Mouse (Mus musculus): ENCODE results near the gene Gpx4.
"Not testable (repeated sequence)": the region's sequence is repeated elsewhere in the genome, so short reads cannot be mapped to it uniquely, and the experiment has no call there.

The Gpx4 gene

DNA sequence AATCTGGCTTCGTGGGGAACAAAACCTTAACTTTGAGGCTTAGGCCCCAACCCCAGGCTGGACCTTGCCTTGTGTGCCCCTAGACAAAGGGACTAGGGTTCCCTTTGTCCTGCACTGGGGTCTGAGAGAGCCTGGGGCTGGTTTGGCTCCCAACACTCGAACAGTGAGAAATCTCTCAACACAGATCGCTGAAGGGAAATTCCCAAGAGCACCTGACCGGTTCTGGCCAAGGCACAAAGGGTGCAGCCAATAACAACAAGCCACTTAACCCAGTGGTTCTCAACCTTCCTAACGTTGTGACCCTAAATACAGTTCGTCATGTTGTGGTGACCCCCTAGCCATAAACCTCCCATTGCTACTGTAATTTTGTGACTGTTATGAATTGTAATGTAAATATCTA is 3.3 kb downstream of the Gpx4 start:
- no peak for DNase-seq (ENCODE audit: low spot score in 2 of 2)

DNA sequence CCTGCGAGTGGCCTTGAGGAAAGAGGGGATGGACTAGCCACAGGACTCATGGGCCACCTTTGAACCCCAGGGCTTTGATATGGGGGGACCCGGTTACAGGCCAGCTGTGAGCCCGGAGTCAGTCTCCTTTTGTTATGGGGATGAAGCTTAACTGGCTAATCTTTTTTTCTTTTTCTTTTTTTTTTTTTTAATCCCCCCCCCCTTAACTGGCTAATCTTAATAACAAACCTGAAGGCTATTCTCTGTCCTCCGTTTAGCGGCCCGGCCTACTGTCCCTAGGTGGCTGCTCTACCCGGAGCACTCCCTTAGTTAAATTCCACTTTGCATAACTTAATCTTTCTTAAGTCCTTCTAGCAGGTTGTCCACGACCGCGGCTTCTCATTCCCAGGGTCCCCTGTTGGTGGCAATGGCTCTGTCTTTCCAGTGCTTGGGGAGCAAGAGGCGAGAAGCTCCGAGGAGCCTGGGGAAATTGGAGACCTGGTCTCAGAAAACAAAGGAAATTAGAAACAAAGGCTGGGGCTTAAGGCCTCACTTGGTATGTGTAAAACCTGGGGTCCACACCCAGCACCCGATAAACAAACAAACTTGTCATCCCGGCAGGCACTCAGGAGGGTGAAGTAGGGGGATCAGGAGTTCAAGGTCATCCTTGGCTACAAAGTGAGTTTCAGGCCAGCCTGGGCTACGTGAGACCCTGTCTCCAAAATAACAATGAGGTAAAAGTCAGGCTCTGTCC is 4.1 kb downstream of the Gpx4 start:
- DNase-seq (ENCODE audit: low spot score in 2 of 2) = no peak

DNA sequence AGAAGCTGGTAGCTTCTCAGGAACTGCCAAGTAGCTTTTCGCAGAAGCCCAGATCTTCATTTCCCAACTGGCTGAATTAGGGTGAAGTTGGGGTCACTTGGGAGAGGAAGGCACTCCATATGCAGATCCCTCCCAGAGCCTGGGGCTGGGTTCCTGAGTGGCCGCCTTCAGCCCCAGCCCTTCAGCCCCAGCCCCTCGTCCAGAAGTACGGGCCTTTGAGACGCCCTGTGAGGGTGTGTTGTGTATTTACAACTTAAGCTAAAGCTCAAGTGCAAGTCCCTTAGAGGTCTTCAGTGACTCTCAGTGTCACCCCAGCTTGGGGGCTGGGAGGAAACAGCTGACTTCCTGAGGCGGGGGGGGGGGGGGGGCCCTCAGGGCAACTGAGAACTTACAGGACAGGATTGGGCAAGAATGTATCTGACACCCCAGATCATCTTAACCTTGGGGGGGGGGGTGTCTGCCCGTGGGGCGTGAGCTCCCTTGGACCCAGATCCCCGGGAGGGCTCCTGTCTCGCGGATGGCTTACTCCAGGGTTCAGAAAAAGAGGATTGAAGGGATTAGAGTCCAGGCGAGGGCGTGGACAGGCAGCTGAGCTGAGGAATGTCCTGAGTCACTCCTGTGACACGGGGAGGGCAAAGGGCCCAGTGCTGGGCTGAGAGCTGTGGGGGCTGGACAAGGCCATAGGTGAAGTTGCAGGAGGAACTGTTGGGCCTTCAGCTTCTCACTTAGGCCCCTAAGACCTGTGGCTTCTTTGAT is 4.8 kb downstream of the Gpx4 start:
- DNase-seq (ENCODE audit: low spot score in 2 of 2) = no peak

DNA sequence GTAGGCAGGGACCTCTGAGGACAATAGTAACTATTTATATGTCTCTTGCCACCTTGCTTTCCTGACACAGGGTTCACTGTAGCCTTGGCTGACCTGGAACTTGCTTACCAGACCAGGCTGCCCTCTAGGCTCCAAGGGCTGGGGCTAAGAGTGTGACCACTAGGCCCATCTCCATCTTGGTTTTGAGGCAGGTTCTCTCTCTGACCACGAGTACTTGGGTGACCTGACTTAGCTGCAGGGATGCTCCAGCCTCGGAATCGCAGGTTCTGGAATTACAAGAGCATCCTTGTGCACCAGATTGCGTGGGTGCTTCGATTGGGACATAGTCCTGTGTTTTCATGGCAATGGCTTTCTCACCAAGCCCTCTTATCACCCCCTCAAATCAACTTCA is 5.4 kb downstream of the Gpx4 start:
- no peak for DNase-seq (ENCODE audit: low spot score in 2 of 2)

DNA sequence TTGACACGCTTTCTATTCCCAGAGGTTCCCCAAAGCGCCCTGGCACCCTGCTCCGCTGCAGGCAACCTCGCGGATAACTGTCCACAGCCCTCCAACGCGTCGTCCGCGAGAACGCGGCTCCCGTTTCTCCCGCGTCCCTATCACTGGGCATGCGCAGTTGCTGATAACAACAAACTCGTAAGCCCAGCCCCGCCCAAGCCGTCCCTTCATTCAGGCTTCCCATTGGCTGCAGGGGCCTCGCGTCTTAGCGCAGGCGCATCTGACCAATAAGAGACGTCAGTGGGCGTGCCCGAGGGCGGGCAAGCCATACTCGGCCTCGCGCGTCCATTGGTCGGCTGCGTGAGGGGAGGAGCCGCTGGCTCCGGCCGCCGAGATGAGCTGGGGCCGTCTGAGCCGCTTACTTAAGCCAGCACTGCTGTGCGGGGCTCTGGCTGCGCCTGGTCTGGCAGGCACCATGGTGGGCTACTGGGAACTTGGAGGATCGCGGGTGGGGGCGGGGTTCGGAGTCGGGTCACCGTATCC is 6.4 kb downstream of the Gpx4 start:
- peak; percentile 100 for DNase-seq (ENCODE audit: low spot score in 2 of 2)

DNA sequence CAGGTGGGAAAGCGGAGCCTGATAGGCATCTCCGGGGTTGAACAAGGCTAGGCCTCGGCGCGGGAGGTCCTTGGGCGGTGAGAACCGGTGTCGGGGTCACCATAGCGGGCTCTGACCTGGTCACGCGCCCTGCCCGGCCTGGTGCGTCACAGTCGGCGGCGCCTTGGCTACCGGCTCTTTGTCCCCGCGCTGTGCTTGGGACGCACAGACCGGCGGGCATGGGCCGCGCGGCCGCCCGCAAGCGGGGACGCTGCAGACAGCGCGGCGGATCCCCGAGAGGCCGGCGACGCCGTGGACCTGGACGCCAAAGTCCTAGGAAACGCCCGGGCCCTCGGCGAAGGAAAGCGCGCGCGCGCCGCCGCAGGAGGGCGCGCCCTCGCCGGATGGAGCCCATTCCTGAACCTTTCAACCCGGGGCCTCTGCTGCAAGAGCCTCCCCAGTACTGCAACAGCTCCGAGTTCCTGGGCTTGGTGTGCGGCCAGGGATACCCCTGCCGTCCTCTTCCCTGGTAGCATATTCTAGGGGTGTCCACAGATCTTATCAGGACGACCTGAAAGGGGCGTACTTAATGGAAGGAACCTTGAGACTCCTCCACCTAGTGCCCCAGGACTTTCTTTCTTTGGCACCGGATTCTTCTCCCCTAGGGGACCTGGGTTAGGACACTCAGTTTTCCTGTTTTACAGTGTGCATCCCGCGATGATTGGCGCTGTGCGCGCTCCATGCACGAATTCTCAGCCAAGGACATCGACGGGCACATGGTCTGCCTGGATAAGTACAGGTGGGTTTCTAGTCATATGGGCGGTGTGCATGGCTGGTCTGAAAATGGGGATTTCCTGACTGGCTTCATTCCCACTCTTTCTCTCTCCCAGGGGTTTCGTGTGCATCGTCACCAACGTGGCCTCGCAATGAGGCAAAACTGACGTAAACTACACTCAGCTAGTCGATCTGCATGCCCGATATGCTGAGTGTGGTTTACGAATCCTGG is 7.2 kb downstream of the Gpx4 start:
- DNase-seq (ENCODE audit: low spot score in 2 of 2) = peak in 1 of 2 experiments; percentile 38

DNA sequence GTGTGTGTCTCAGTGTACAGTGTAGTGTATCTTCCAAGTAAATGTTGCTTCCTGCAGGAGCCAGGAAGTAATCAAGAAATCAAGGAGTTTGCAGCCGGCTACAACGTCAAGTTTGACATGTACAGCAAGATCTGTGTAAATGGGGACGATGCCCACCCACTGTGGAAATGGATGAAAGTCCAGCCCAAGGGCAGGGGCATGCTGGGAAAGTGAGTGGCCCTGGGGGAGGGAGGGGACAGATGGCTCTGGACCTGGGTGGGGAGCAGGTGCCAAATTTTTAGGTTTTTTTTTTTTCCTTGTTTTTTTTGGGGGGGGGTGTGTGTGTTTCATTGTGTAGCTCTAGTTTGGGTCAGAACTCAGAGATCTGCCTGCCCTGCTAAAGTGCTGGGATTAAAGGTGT is 7.9 kb downstream of the Gpx4 start:
- not testable (repeated sequence) for DNase-seq (ENCODE audit: low spot score in 2 of 2)

DNA sequence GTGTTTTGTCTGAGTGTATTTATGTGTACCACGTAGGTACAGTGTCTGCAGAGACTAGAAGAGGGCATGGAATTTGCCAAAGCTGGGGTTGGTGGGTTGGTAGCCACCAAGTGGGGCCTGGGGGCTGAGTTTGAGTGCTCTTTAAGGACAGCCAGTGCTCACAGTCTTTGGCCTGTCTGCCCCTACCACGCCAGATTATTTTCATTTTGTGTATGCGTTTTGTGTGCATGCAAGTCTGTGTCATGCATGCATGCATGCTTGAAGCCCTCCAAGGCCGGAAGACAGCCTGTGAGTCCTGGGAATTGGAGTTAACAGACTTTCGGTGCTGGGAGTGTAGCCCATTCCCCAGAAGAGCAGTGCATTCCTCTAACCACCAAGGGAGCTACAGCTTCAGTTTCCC is 8.4 kb downstream of the Gpx4 start:
- DNase-seq (ENCODE audit: low spot score in 2 of 2) = no peak

DNA sequence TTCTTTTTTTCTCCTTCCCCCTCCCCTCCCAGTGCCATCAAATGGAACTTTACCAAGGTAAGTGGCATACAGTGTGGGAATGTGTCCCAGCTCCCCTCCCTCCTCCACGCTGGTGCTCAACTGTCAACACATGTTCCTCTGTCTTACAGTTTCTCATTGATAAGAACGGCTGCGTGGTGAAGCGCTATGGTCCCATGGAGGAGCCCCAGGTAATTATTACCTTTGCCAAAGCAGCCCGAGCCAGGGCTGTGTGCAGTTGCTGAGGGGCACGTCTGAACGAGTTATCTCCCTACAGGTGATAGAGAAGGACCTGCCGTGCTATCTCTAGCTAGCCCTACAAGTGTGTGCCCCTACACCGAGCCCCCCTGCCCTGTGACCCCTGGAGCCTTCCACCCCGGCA is 8.9 kb downstream of the Gpx4 start:
- no peak for DNase-seq (ENCODE audit: low spot score in 2 of 2)

DNA sequence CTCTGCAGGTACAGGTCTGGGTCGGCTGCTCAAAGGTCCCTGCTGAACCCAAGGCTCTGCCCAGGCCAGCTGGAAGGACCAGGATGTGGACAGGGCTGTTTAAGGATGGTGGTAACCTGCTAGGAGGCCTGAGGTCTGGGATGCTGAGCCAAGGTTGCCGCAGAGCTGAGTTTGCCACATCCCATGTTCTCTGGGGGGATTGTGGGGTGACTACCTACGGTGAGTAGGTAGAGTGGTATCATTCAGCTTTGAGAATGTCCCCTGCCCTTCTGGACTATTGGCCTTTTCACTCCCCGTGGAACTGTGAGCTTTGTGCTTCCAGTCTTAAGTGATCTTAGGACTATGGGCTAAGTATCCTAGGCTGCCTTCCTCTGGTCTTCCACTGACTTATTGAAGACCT is 9.5 kb downstream of the Gpx4 start:
- no peak for DNase-seq (ENCODE audit: low spot score in 2 of 2)

DNA sequence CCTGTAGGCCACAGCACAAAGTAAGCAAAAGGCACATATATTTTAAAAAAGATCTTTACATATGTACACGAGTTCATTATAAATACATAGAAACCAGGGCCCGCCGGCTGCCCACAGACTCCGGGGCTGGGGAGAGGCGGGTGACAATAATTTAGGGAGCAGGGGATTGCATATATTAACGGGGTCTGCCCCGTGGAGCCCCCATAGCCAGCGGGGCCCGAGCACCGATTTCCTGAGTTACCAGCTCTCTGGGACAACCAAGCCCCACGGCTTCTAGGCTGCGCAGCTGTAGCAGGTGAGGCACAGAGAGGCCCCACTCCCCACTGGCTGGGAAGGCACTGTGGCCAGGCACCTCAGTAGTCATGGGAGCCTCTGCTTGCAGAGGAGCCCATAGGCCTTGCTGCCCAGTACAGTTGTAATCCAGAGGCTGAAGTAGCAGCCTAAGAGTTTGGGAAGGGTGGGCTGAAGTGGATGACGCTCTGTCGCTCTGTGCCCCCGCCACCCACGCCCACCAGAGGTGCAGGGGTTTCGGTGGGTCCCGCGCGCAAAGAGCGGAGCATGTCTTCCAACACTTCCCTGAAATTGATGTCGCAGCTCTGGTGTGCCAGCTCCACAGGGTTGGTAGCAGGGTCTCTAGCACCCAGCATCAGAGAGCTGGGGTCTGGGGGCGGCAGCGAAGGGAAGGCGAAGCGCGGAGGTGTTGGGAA is 10.2 kb downstream of the Gpx4 start:
- no peak for DNase-seq (ENCODE audit: low spot score in 2 of 2)

DNA sequence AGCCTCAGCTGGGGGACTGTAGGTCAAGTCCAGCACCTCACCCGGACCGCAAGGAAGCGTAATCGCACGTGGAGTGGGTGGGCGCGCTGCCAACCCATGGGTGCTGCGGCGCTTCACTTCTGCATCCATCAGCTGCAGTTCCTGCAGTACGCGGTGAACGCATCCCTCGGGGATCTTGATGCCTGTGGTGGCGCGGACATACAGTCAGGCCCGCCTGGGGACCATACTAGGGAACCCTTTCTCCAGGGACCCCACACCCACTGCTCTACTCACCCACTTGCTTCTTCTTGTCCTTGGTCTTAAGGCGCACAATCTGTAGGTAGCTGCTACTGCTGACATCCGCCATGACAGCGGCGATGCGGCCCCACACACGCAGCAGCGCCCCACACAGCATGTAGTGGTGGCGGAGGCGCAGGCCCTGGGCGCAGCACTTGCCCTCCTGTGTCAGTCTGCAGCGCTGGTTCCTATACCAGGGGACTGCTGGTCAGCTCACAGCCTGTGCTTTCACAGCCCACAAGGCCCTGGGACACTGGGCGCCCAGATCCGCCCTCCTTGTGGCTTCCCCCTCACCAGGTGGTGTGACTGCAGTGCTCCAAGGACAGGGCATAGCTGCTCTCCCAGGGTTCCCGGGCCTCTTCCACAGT is 10.8 kb downstream of the Gpx4 start:
- no peak for DNase-seq (ENCODE audit: low spot score in 2 of 2)

DNA sequence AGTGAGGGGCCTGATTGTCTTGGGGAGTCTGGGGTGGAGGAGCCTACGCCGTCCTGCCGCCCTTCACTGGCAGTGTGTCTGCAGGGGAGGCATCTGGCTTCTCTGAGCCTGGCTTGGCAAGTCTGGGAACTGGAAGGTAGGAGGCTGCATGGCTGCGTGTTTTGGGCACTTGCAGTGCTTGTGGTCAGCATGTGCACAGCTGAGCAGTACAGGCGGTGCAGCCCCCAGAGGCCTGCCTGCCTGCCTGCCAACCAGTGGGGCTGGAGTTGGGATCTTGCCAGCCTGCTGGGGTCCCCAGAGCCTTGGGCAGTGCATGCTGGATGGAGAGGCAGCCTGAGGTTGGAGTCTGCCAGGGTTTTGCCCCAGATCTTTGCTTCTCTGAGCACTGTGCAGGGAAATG is 16.1 kb downstream of the Gpx4 start:
- no peak for DNase-seq (ENCODE audit: low spot score in 2 of 2)

DNA sequence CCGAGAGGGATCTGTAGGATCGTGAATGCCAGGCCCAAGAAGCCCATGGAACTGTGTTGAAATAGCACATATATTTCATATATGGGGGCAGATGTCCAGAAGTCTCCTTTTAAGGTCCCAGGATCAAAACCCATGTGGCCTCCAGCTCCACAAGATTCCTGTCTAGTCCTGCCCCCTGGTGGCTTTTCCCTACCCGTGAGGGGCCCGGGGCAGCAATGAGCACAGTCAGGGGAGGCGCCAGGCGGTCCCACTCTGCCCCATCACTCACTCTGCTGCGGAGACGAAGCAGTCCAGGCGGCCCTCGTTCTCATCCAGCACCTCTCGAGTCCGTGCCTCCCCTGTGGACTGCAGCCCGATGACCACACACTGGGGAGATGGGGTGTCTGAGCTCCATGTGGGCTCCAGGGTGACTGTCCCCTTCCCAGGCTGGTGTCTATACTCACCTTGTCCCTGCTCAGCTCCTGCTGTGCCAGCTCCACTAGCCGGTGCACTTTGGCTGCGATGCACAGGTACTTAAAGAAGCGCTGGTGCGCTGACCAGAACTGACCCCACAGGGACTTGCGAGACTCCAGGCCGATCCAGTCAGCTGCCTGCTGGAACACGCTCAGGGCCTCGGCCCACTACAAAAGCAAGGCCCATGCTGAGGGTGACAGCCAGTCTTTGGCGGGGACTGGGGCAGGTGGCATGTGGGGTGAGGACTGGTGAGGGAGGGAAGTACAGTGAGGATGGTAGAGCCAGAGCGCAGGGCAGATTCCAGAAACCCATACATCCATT is 17.1 kb downstream of the Gpx4 start:
- no peak for DNase-seq (ENCODE audit: low spot score in 2 of 2)

DNA sequence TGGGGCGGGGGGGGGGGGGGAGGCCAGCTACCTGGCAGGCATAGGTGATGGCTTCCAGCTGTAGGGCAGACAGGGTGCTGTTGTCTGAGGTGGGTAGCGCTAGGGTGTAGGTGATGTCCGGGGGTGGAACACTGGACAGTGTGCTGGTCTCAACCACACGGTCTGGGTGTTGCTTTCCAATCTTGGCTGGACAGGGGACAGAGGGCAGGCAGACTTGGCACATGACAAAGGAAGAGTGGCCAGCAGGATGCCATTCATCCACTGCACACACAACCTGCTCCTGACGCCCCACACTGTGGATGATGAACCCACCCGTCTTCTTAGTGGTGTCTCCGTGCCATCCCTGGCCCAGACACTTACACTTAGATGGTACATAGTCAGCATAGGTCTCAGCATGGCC is 22.3 kb downstream of the Gpx4 start:
- DNase-seq (ENCODE audit: low spot score in 2 of 2) = no peak

DNA sequence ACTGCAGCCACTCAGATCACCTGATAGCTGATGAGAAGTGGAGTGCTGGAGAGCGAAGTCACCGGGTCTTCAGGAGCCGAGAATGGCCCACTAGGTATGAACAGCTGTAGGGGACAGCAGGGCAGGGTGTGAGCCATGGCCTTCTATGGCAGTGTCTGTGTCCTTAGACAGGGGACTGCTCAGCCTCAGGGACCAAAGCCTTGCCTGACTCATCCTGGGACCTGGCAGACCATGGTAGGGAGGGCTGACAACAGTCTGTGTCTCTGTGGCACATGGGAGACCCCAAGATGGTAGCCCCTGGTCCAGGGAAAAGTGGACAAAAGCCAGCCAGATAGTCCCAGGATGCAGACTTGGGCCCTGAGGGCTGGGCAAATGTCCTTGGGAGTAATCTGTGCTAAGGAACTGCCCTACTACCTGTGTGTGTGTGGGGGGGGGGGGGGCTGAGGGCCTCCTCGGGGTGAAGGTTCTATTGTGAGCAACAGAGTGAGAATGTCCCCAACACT is 23.0 kb downstream of the Gpx4 start:
- DNase-seq (ENCODE audit: low spot score in 2 of 2) = no peak

DNA sequence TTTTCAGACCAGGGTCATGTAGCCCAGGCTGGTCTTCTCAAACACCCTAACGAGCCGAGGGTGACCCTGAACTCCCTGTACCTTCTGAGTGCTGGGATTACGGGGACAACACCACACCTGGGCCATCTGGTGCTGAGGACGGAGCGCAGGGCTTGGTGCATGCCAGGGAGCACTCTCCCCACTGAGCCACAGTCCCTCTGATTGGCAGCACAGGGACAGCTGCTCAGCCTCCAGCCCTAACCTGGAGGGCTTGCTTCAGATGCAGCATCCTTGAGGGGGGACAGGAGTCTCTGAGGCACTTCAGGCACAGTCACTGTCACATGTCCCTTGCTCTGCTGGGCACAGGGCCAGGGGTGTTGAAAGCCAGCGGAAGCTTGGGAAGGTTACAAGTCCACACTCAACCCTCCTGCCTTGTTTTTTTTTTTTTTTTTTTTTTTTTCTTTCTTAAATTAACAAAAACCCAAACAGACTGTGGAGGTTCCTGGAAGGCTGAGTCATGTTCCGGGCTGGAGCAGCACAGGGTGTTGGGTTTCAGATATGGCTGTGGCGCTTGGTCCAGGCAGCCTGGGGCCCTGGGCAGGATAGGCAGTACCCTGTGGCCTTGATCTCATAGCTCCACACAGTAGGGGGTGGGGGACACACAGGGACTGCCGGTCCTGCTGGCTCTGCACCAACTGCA is 24.0 kb downstream of the Gpx4 start:
- peak; percentile 36 to 53 for DNase-seq (ENCODE audit: low spot score in 2 of 2)

DNA sequence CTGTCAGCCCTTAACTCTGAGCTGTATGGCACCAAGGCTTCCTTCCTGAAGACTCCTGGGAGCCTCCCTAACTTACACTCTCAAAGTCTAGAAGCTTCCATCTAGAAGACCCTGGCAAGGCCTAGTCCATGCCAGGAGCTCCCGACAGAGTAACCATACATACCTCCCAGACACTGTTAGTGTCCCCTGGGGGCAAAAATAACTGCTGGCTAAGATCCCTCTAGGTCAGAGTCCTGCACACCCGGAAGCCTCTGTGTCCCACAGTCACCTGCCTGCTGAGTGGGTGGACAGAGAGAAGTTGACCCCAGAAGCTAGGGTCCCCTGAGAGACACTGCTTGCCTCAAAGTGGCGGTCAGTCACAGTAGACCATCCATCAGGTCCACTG is 24.5 kb downstream of the Gpx4 start:
- no peak for DNase-seq (ENCODE audit: low spot score in 2 of 2)
